Mouse (Mus musculus) hematopoietic stem cell, adult 5-6 weeks (primary cell): ENCODE measurements around the gene Crot. TPM values are rescaled to one million over a fixed set of nuclear protein-coding genes. Genes with fewer than 3 reads are reported as not detected.
"Not testable (repeated sequence)": the region's sequence is repeated elsewhere in the genome, so short reads cannot be mapped to it uniquely, and the experiment has no call there.

Experiments used
- ATAC-seq, 2 experiments: fragments of 125-278 bp in 1 of 2; replicated peaks in 1 of 2; 2 replicates each; pipeline ENCODE4 v1.8.0; 2016 to 2017; ENCODE audit warnings: inconsistent platforms in 2 of 2, mild to moderate bottlenecking in 2 of 2, moderate number of reproducible peaks in 2 of 2, low read depth in 1 of 2, moderate TSS enrichment in 1 of 2; ENCODE audit not compliant: low FRiP score in 2 of 2, poor library complexity in 2 of 2, severe bottlenecking in 2 of 2, insufficient read depth in 1 of 2, low TSS enrichment in 1 of 2
- total RNA-seq: library from RNA; stranded (forward); fragments of 172-1452, 232-1000 nt; gene quantifications from 2 replicates; pipeline ENCODE4 v1.2.3, GENCODE M21; 2017

Crot gene
- total RNA-seq, 1 experiment from 2014 or later, result 80.4 TPM

DNA sequence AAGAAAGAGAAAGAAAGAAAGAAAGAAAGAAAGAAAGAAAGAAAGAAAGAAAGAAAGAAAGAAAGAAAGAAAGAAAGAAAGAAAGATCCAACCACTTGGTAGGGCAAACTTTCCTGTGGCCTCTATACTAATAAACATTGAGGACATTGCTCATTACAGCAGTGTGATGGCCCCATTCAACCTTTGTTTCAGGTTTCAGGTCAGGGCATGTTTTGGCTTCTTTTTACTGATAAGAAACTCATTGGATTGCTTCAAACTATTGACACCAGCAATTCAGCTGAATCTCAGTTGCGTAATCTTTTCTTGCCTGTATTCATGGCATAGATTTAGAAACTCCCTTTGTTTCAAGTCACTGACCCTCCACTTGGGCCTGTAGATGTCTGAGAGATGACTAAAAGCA lies 13.0 kb upstream of the Crot start:
- no peak for ATAC-seq

DNA sequence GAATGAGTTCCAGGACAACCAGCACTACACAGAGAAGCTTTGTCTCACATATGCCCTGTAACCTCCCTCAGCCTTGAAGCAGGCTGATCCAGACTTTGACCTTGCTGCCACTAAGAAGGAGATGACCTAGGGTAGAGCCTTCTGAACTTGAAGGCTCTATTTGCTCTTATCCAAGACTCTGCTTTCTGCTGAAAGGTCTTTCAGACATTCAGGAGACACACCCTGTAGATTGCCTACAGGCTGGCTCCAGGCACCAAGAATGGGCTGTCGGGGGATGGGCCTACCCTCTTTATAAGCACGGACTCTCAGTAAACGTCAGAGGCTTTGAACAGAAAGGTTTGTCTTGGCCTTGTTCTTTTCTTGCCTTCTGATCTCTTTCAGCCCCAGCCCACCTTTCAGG lies 9.5 kb upstream of the Crot start:
- not testable (repeated sequence) for ATAC-seq

DNA sequence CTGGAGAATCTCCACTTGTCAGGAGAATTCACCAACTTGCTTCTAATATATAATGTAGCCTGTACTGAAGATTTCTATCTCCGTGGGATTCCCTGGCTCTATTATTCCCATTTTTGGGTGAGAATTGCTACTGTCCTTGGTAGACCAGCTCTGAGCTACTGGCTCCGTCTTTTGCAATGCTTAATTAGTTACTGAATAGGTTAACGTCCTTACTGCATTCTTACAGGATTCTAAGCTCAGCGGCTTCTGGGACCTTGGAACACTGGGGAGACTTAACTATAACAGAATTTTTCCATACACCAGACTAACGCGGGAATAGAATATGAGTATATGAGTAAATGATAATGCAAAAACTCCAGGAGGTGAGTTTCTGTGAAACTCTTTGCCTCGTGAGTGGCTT lies 2.9 kb upstream of the Crot start:
- ATAC-seq, result not testable (repeated sequence)

DNA sequence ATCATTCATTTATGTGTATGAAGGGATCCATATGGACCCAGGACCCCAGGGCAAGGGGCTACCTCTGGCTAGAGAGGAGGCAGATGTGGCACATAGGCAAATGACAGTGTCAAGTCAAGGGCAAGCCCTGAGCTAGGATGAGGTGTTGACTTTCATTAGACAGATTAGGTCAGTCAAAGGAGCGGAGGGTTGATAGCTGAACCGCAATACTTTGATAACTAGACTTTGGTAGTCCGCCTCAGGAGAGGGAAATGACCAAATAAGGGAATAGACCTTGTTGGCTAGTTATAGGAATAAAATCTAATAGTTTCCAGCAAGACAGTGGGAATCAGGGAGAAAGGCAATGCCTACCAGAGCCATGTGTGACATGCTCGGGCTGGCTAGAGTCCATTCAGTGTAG lies 2.0 kb upstream of the Crot start:
- no peak for ATAC-seq

DNA sequence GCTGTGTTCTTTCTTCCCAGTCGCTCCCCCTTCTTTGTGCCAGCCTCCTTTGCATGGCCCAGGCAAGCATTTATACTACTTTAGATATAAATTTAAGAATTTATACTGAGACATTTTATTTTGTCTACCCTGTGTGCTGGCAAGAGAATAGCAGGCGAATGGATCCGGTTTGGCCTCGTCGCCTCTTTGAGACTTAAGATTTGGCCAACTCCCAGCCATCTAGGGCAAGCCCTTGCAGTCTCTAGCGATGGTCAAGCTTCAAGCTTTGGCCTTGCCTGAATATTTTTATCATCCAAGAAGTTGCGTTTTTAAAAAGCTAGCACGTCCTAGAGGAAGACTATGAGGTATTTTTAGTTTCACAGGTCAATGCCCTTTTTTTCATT lies 380 bp upstream of the Crot start:
- ATAC-seq, result no peak

DNA sequence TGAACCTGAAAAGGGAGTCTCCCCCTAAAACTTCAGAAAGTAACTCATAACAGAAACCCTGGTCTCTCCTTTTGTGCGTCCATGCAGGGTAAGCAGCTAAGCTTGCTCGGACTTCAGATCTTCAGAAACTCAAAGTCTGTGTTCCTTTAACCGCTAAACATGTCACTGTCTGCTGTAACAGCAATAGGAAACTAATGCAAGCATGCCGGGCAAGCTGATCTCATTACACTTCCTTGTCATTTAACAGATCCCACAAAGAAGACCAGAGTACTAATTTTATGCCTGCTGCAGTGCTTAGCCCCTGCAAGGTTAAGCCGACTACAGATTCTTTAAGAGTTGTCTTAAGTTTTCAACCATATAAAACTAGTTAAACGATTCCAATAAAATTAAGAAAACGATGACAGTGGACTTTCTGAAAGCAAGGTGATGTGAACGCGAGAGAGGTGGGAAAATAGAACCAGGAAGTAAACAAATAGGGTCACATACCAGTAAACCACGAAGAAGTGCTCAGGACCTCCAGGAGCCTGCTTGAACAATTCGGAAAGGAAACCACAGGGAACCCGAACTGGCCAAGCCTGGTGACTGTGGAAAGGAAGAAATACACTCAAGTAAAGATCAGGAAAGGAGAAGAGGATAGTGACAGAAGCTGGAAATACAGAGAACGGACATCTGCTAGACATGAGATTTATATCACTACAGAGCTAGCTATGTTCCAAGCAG lies 998 bp downstream of the Crot start:
- ATAC-seq, result peak; percentile 16 to 29; a peak in 3 of 4 replicates

DNA sequence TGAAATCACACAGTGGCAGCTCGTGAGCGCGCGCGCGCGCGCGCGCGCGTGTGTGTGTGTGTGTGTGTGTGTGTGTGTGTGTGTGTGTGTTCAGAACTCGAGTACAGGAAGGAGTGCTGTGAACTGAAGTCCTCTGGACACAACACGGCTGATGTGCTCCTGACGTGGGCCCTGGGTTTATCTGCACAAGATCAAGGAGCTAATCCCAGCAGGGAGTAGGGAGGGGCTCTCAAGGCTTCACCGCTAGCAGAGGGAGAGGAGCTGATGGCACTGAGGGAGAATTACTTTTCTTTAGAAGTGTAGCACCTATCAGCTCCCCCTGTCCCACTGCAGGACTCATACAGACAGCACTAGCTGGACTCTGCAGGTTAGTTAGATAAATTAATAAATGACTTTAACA lies 5.5 kb downstream of the Crot start:
- ATAC-seq, result no peak

DNA sequence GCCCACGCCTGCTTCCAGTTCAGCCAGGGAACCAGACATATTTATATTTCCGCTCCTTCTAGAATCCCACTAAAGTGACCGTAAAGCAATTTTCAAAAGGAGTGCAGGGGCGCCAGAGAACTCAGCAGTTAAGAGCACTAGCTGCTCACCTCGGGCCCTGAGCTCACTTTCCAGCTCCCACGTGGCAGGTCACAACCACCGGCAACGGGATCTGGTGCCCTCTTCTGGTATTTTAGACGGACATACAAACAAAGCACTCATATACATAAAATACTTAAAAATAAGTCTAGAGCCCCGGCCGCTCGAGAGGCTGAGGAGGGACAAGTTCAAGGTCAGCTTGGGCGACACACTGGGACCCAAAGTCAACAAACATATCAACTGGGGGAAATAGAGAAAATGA lies 6.6 kb downstream of the Crot start:
- no peak for ATAC-seq

DNA sequence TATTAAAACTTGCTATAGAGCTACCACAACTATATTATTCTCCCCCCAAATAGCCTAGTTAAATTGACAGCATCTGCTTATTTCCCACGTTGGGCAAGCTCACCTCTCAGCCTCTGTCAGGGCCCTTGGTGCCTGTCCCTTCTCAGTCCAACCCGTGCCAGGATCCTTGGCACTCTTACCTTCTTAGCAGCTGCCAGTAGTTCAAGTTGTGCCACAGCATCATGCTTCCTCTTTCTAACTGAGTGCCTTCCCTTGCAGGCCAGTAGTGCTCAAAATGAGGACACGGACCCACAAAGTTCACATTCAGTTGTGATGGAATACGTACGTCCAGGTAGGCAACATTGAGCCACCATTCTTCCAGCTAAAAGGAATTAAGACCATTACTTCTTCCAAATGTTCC lies 9.2 kb downstream of the Crot start:
- no peak for ATAC-seq

DNA sequence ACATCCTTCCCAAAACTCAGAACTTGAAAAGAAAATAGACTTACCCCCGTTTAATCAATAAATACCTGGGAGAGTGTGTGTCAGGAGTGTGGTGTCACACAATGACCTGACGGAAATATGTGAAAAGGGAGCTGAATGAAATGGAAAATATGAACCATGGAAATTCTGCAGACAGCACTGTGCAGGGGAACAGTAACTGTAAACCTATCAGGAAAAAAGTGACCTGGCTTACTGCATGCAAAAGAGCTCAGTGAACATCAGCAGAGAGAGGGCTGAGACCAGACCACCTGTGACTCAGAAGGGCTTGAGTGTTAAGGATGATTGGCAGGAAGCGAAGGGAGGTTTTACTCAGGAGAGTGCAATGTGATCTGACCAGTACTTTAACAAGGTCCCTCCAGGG lies 11.7 kb downstream of the Crot start:
- no peak for ATAC-seq

DNA sequence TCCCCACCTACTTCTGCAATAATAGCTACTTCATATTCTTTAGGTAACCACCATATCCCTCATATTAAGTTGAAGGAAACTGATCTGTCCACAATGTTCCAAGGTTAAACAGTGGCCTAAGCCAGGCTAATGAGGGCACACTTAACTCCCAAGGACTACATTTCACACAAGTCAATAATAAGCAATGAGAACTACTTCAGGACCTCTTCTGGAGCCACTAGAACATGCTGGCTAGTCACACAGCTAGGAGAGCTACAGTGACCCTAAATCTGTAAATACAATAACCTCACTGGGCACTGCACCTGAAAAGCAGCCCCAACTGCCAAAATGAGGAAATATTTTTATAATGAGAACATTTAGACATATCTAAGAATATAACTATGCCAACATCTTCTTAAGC lies 22.4 kb downstream of the Crot start:
- ATAC-seq, result no peak

DNA sequence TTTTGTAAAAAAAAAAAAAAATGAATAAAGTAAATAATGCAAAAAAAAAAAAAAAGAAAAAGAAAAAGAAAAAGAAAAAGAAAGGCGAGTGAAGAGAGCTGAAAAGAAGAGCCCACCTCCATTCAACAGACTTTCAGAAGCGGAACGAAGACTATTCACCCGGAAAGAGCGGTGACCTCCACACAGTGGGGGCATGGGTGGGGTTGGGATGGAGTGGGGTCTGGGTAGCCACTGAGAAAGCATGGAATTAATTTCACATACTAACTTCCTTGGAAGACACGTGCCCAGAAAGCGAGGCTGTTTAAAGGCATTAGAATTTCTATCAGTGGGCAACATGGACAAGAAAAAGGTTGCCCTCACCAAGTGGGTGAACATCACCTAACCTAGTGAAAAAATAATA lies 24.8 kb downstream of the Crot start:
- ATAC-seq, result no peak

DNA sequence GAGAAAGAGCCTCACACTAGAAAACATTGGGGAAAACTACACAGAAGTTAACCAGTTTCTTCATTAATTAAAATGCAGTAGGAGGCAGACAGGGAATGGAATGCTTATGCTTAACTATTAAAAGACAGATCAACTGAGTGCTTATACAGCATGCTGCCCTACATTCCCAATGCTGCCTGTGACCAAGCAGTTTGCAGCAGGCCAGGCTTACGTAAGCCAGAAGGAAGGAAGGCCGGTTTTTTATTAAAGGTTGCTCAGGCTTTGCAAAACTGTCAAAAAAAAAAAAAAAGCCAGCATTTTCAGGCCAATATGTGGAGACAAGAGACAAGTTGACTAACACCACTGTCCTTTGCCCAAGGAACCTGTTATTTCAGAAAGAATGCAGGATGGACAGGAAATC lies 26.4 kb downstream of the Crot start:
- ATAC-seq, result peak in 1 of 2 experiments; percentile 32; a peak in 1 of 4 replicates

DNA sequence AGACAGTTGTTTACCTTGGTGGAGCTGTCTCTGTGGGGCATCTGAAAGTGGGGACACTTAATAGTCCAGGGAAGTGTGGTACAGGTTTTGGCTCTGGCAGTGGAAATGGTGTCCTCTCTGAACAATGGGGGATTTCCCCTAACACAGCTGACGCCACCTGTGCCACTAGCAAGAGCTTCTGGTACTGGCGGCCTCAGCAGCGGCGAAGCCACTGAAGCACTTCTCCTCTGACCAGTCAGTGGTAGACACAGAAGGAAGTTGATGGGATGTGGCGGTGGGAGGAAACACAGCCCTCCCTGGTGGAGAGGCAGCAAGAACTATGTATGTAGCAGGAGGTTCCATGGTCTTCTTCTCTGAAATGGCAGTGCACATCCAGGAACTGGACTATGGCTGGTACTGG lies 32.6 kb downstream of the Crot start:
- ATAC-seq, result peak; percentile 78 to 84

DNA sequence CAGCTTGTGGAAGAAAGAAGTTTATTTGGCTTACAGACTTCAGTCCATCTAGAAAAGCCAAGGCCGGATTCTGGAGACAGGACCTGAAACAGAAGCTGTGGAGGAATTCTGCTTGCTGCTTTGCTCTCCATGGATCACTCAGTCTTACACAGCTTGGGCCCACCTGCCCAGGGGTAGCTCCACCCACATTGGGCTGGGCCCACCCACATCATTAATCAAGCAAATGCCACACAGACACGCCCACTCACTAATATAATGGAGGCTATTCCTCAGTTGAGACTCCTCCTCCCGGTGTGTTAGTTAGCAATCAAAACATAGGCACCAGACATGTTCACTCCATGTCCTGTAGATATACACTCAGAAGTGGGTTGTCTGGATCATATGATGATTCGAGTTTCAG lies 36.6 kb downstream of the Crot start:
- no peak for ATAC-seq

DNA sequence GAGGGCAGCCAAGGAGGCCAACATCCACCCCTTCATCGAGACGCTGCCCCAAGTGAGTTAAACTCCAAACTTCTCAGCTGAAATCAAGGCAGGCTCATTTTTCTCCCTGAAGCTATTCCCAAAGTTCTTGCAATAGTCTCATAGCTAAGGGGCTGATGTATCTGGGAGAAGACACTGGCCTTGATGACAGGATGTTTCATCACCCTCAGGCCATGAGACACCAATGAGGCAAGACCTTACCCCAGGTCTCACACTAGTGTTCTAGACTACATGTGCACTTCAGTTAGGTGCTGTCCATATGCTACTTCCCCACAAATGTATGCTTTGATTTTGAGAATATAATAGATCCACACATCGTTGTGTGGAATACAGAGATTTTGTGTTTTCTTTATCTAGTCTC lies 41.6 kb downstream of the Crot start:
- no peak for ATAC-seq

DNA sequence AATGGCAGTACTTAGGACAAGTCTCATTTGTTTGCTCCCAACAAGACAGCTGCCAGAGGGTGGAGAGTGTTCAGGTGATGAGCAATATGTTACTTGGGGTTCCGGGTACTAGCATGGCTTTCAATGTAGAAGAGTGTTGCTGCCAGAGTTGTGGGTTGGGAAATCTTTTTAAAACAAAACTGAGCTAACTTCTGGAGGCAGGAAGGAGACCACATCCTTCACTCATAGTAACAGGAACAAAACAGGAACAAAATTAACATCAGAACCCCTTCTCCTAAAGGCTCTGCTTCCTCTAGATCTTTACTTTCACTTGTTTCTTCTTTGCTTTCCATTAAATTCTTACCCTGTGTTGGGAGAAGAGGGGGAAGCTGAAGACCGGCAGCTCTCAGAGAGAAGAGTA lies 43.5 kb downstream of the Crot start:
- peak; percentile 61 to 79 for ATAC-seq

DNA sequence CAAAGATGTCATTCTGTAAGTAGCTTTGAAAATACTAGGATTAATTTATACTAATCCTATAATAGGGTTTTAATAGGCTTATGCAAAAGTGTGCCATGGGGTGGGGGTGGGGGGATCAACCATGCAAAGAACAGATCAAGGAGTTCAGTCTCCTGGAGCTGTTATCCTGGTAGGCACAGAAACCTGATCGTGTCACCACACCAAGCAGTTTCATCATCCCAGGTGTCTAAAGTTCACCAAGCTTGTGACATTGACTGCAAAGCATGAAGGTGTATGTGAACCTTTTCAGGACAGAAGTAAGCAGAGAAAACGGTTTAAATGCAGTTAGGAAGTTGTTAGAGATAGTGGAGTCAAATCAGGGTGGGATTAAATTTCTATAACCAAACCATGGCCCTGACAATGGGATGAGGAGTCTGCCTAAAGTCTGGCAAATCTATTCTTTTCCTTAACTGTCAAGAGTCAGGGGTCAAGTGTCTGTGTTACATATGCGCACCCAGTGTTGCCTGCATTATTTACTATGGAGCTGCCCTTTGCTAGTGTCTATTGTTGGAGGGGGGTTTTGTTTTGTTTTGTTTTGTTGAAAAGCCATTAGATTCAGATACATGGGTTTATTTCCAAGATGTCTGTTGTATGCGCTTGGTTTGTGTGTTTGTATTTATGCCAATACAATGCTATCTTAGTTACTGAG lies 49.6 kb downstream of the Crot start:
- ATAC-seq, result no peak

DNA sequence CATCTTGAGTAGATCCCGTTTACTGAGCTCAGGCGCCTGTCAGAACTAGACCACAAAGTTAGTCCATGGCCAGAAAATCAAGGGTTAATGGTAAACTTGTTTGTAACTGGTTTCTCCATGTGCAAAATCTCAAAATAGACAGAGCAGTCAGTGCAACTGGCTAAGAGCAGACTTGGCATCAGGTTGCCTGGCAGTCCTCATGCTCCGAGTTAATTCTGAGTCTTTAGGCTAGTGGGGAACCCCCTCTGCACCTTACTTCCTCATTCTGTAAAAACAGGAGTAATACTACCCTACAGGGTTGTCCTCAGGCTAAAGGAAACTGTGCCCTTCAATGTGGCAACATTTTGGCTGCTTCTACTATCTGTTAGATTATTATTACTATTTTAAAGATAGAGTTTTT lies 53.3 kb downstream of the Crot start:
- peak; percentile 99 to 100 for ATAC-seq
